Mouse (Mus musculus) right cerebral cortex, postnatal 10 days (tissue): Measurements from ENCODE around the gene Rgs18.

Source experiments
- DNase-seq, 2 experiments: peaks; one replicate each; pipeline ENCODE4 v3.0.0; 2021; ENCODE audit warnings: low spot score in 2 of 2

Gene Rgs18

GRCm38 (mm10) chr1:144775331-144775730 lies at the start of gene Rgs18:
Gene Rgs18 (minus strand): TSS chr1:144775435.
- no peak for DNase-seq

GRCm38 (mm10) chr1:144774394-144774793 lies 841 bp downstream of the Rgs18 start:
- DNase-seq = no peak

GRCm38 (mm10) chr1:144766218-144766617 lies 9.0 kb downstream of the Rgs18 start:
- no peak for DNase-seq

- no peak for DNase-seq
Measured at GRCm38 (mm10) chr1:144760792-144761191, 14.4 kb downstream of the Rgs18 start.

GRCm38 (mm10) chr1:144750763-144751162 lies 24.5 kb downstream of the Rgs18 start:
- DNase-seq = no peak

GRCm38 (mm10) chr1:144746182-144746581 lies 29.1 kb downstream of the Rgs18 start:
- no peak for DNase-seq

- DNase-seq = no peak
Measured at GRCm38 (mm10) chr1:144737739-144738138, 37.5 kb downstream of the Rgs18 start.

GRCm38 (mm10) chr1:144720736-144721135 lies 54.5 kb downstream of the Rgs18 start:
- no peak for DNase-seq

- no peak for DNase-seq
Measured at GRCm38 (mm10) chr1:144704373-144704772, 70.9 kb downstream of the Rgs18 start.
